Mouse (Mus musculus) MEL (cell line): ENCODE results near the gene Gm20388.

Source experiments
- CHD1 ChIP-seq: IDR thresholded peaks from 2 replicates; pipeline ENCODE4 v1.6.1; 2012; ENCODE audit warnings: low read depth, mild to moderate bottlenecking, inconsistent platforms, low read length, improper control_type of control experiment
- CTCF ChIP-seq, 3 experiments: IDR thresholded peaks in 2 of 3; conservative IDR thresholded peaks in 1 of 3; 2 replicates each; pipeline ENCODE4 v1.5.1; 2011 to 2012; ENCODE audit warnings: low read length in 3 of 3, low read depth in 2 of 3, mild to moderate bottlenecking in 2 of 3, improper control_type of control experiment in 1 of 3, inconsistent platforms in 1 of 3, mixed read lengths in 1 of 3, moderate library complexity in 1 of 3; ENCODE audit not compliant: control insufficient read depth in 1 of 3, insufficient read depth in 1 of 3, poor library complexity in 1 of 3, severe bottlenecking in 1 of 3
- GATA1 ChIP-seq: IDR thresholded peaks from 2 replicates; pipeline ENCODE4 v1.6.1; 2011; ENCODE audit warnings: low read depth, low read length, improper control_type of control experiment
- MAX ChIP-seq: IDR thresholded peaks from 2 replicates; pipeline ENCODE4 v1.6.1; 2011; ENCODE audit warnings: low read length, improper control_type of control experiment
- POLR2A ChIP-seq, 2 experiments: IDR thresholded peaks; 2 replicates each; pipeline ENCODE4 v1.6.1; 2011 to 2012; ENCODE audit warnings: low read length in 2 of 2, mild to moderate bottlenecking in 2 of 2, control low read depth in 1 of 2, improper control_type of control experiment in 1 of 2, low read depth in 1 of 2, moderate library complexity in 1 of 2; ENCODE audit not compliant: control insufficient read depth in 1 of 2, insufficient read depth in 1 of 2, poor library complexity in 1 of 2
- TCF12 ChIP-seq: IDR thresholded peaks from 2 replicates; pipeline ENCODE4 v1.6.1; 2014; ENCODE audit warnings: low read depth, mild to moderate bottlenecking, inconsistent platforms, low read length, improper control_type of control experiment, moderate library complexity

GRCm38 (mm10) chr8:121083936-121084209 is 1173.2 kb downstream of the Gm20388 start:
- TF ChIP-seq CTCF (IDR thresholded peaks at IDR 0.05 in 2 of 3, conservative IDR thresholded peaks at IDR 0.05 in 1 of 3; ENCODE audit: control insufficient read depth in 1 of 3, insufficient read depth in 1 of 3, low read depth in 2 of 3, low read length in 3 of 3, poor library complexity in 1 of 3, severe bottlenecking in 1 of 3), result no peak
- no peak for TF ChIP-seq CHD1
- TF ChIP-seq MAX, result no peak
- TF ChIP-seq GATA1, result no peak
- TF ChIP-seq POLR2A (IDR thresholded peaks at IDR 0.05; ENCODE audit: control insufficient read depth in 1 of 2, insufficient read depth in 1 of 2, low read depth in 1 of 2, low read length in 2 of 2, poor library complexity in 1 of 2), result no peak
- TF ChIP-seq TCF12, result no peak
